Mouse (Mus musculus): ENCODE measurements around the gene Zfp281. TPM values are rescaled to one million over a fixed set of nuclear protein-coding genes. Genes with fewer than 3 reads are reported as not detected.

Gene Zfp281
- 10 to 100 TPM; 13.6 to 90.2 (median 34.1) TPM for total RNA-seq (2018; cell fraction: chromatin; rRNA removed)
- total RNA-seq (2018; cell fraction: cytosol; rRNA removed) = 10 to 100 TPM; 15.8 to 44.6 (median 30.6) TPM
- total RNA-seq (2018; cell fraction: nucleus; rRNA removed) = 100 to 1,000 TPM in 2 of 26 experiments, 10 to 100 TPM in 24; 13.8 to 122 (median 47.2) TPM
- 14.0 to 16.7 TPM (median 15.5 TPM) in 3 replicates for polyA plus RNA-seq (2018)

GRCm38 (mm10) chr1:136624146-136625018, at the start of gene Zfp281:
Zfp281 (plus strand) TSS chr1:136624901.
- peaks cover 42% of the 10 kb centered on the region for H3K79me2 ChIP-seq (ENCODE audit: inconsistent target)
- H3K4me3 ChIP-seq (ENCODE audit: inconsistent target) = peak within 1 kb of the TSS; percentile 48
- 2% methylated on average over 41 of the region's 45 CpGs for WGBS (ENCODE audit: missing documents)
- H3K27ac ChIP-seq = peak within 1 kb of the TSS; percentile 31; the same call in 1 of the 2 replicates
- peaks cover 11% of the 10 kb centered on the region; the same call in 1 of the 2 replicates for H3K36me3 ChIP-seq (ENCODE audit: inconsistent target)

GRCm38 (mm10) chr1:136577890-136578663, 46.6 kb upstream of the Zfp281 start:
- 19% methylated on average over 16 of the region's 16 CpGs for WGBS (ENCODE audit: missing documents)

GRCm38 (mm10) chr1:136579360-136579759, 45.3 kb upstream of the Zfp281 start:
- Histone ChIP-seq H3K79me2 (ENCODE audit: inconsistent target) (no peaks in the 10 kb centered on the region), H3K27ac (no peak overlapping the region), H3K4me3 (ENCODE audit: inconsistent target) (no peak overlapping the region), H3K36me3 (ENCODE audit: inconsistent target) (no peaks in the 10 kb centered on the region)
- WGBS (ENCODE audit: missing documents) = 31% methylated on average over 14 of the region's 14 CpGs

More at GRCm38 (mm10) chr1:136577890-136578663, 46.6 kb upstream of the Zfp281 start:
- Histone ChIP-seq H3K36me3 (ENCODE audit: inconsistent target) (no peaks in the 10 kb centered on the region), H3K4me3 (ENCODE audit: inconsistent target) (peak overlapping the region; percentile 5; the same call in 1 of the 2 replicates), H3K79me2 (ENCODE audit: inconsistent target) (no peaks in the 10 kb centered on the region), H3K27ac (no peak overlapping the region)

DNA sequence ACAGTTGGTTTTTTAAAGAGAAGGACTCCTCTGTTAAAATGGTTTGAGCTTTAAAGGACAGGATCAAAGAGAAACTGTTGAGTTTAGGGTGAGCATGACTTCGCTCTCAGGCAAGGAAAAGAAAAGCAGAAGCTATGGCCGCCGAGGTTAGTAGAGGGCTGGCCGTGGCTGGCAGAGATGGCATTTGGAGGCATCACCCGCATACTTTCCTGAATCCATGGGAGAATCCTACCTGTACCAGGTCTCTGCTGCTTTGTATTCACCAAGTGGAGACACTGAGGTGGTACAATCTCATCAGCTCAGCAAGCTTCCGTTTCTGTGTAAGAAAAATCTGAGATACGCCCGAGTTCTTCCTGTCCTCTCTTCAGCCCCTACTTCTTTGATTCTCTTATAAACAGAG, 44.4 kb upstream of the Zfp281 start:
- Histone ChIP-seq H3K79me2 (ENCODE audit: inconsistent target) (no peaks in the 10 kb centered on the region), H3K27ac (no peak overlapping the region), H3K4me3 (ENCODE audit: inconsistent target) (no peak overlapping the region), H3K36me3 (ENCODE audit: inconsistent target) (no peaks in the 10 kb centered on the region)
- 32% methylated on average over 8 of the region's 8 CpGs for WGBS (ENCODE audit: missing documents)

- Histone ChIP-seq H3K27ac (peak overlapping the region; percentile 25), H3K4me3 (ENCODE audit: inconsistent target) (no peak overlapping the region), H3K79me2 (ENCODE audit: inconsistent target) (no peaks in the 10 kb centered on the region), H3K36me3 (ENCODE audit: inconsistent target) (no peaks in the 10 kb centered on the region)
- WGBS (ENCODE audit: missing documents) = 13% methylated on average over 7 of the region's 8 CpGs
These were observed 42.9 kb upstream of the Zfp281 start for GRCm38 (mm10) chr1:136581841-136582240.

DNA sequence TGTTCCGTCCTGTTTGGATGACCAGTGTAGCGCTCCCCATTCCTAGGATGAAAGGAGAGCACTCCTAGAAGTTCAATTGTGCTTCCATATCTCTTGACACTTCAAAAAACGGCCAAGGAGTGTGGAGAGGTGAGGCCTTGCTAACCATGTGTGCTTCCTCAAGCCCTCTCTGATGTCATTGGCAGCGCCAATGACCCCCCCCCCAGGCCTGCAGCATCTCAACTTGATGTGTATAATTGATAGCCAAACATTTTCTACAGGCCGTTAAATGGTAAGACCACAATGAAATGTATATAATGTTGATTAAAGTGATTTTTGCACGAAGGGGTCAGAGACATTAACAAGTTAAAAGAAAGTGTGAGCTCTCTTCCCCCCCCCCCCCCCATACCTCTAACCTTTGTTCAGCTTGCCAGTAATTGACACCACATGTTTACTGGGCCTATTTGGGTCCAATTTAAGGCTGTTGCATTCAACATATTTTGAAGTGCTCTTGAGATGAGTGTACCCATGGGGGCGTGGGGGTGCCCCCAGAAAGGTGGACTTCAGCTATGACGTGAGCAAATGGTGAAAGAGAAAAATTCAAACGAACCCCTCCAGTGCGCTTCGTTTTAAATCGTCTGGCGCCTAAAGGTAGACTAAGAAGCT, 36.8 kb upstream of the Zfp281 start:
- no peaks in the 10 kb centered on the region for H3K36me3 ChIP-seq (ENCODE audit: inconsistent target)
- no peak overlapping the region for H3K27ac ChIP-seq
- no peak overlapping the region for H3K4me3 ChIP-seq (ENCODE audit: inconsistent target)
- H3K79me2 ChIP-seq (ENCODE audit: inconsistent target) = no peaks in the 10 kb centered on the region
- WGBS (ENCODE audit: missing documents) = 96% methylated on average over 12 of the region's 13 CpGs

DNA sequence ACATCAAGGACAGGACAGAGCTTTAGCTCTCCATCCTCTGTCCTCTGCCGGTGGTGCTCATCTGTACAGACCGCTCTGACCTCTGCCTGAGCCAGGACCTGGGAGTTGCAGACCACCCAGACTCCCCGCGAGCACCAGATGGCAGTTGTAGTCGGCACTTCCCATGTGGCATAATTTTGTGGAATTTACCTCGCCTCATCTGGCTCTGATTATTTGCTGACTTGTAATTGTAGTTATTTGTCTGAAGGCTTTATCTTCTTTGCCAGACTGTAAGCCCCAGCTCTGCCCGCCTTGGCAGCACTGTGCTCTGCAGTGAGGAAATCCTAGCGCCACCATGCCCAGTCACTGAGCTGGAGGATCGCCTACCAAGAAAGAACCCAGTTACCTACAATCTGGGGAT, 35.8 kb upstream of the Zfp281 start:
- H3K79me2 ChIP-seq (ENCODE audit: inconsistent target) = no peaks in the 10 kb centered on the region
- H3K4me3 ChIP-seq (ENCODE audit: inconsistent target) = no peak overlapping the region
- 38% methylated on average over 9 of the region's 9 CpGs for WGBS (ENCODE audit: missing documents)
- H3K27ac ChIP-seq = no peak overlapping the region
- no peaks in the 10 kb centered on the region for H3K36me3 ChIP-seq (ENCODE audit: inconsistent target)

DNA sequence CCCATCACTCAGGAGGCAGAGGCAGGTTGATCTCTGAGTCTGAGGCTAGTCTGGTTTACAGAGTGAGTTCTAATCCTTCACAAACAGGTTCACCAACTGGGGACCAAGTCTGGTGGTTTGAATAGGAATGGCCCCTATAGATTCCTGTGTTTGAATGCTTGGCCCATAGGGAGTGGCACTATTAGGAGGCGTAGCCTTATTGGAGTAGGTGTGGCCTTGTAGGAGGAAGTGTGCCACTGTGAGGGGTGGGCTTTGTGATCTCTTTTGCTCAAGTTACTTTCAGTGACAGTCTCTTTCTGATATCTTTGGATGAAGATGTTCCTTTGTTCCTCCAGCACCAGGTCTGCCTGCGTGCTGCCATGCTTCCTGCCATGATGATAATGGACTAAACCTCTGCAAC, 32.0 kb upstream of the Zfp281 start:
- Histone ChIP-seq H3K27ac (no peak overlapping the region), H3K36me3 (ENCODE audit: inconsistent target) (no peaks in the 10 kb centered on the region), H3K4me3 (ENCODE audit: inconsistent target) (no peak overlapping the region), H3K79me2 (ENCODE audit: inconsistent target) (no peaks in the 10 kb centered on the region)
- 89% methylated on average over 2 of the region's 2 CpGs for WGBS (ENCODE audit: missing documents)

GRCm38 (mm10) chr1:136594235-136594850, 30.4 kb upstream of the Zfp281 start:
- Histone ChIP-seq H3K36me3 (ENCODE audit: inconsistent target) (no peaks in the 10 kb centered on the region), H3K79me2 (ENCODE audit: inconsistent target) (no peaks in the 10 kb centered on the region), H3K27ac (no peak overlapping the region), H3K4me3 (ENCODE audit: inconsistent target) (no peak overlapping the region)
- 89% methylated on average over 5 of the region's 5 CpGs for WGBS (ENCODE audit: missing documents)

DNA sequence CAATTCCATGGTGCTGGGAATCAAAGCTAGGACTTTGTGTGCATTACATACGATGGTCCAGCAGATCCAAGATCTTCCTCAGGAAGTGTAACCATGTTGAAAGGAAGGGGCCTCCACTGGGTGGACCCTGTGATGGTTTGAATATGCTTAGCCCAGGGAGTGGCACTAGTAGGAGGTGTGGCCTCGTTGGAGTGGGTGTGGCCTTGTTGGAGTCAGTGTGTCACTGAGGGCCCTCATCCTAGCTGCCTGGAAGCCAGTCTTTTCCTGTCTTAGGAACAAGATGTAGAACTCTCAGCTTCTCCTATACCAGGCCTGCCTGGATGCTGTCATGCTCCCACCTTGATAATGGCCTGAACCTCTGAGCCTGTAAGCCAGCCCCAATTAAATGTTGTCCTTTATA, 27.9 kb upstream of the Zfp281 start:
- Histone ChIP-seq H3K36me3 (ENCODE audit: inconsistent target) (no peaks in the 10 kb centered on the region), H3K79me2 (ENCODE audit: inconsistent target) (no peaks in the 10 kb centered on the region), H3K4me3 (ENCODE audit: inconsistent target) (no peak overlapping the region), H3K27ac (no peak overlapping the region)
- WGBS (ENCODE audit: missing documents) = 74% methylated on average over 2 of the region's 2 CpGs

- H3K36me3 ChIP-seq (ENCODE audit: inconsistent target) = no peaks in the 10 kb centered on the region
- 91% methylated on average over 5 of the region's 5 CpGs for WGBS (ENCODE audit: missing documents)
- H3K79me2 ChIP-seq (ENCODE audit: inconsistent target) = no peaks in the 10 kb centered on the region
- no peak overlapping the region for H3K27ac ChIP-seq
- no peak overlapping the region for H3K4me3 ChIP-seq (ENCODE audit: inconsistent target)
These were observed 26.4 kb upstream of the Zfp281 start for GRCm38 (mm10) chr1:136598286-136598685.

GRCm38 (mm10) chr1:136600067-136600466, 24.6 kb upstream of the Zfp281 start:
- Histone ChIP-seq H3K79me2 (ENCODE audit: inconsistent target) (no peaks in the 10 kb centered on the region), H3K4me3 (ENCODE audit: inconsistent target) (no peak overlapping the region), H3K36me3 (ENCODE audit: inconsistent target) (no peaks in the 10 kb centered on the region), H3K27ac (no peak overlapping the region)
- WGBS (ENCODE audit: missing documents) = 69% methylated on average over 3 of the region's 3 CpGs

DNA sequence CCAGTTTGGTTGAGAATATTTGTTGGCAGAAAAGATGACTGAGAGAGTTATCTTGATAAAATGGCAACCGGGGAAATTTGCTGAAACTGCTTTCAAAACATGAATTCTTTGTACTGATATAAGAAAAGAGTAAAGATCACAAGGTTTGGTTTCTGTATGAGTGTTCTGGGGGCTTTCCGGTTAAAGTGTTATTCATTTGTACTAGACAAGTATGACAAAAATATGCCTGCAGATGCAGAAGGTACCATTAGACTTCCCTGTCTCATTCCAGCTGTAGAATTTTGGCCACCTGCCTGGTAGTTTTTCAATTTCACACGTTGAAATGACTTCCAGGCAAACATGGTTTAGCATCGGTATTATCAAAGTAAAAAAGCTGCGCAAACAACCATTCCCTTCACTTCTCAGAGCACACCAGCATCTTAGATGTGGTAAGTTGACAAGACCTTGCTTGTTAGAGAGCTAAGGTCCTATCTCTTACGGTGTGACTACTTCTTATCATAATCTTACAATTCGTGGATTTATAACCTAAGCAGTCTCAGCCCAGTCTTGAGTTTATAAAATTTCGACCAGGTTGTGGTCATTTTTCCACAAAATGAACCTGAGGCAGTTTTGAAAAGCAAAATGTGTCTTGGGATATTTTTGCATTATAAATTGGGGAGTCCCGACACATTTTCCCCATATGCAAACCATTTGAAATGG, 23.9 kb upstream of the Zfp281 start:
- 89% methylated on average over 8 of the region's 9 CpGs for WGBS (ENCODE audit: missing documents)
- no peaks in the 10 kb centered on the region for H3K79me2 ChIP-seq (ENCODE audit: inconsistent target)
- H3K36me3 ChIP-seq (ENCODE audit: inconsistent target) = no peaks in the 10 kb centered on the region
- no peak overlapping the region for H3K4me3 ChIP-seq (ENCODE audit: inconsistent target)
- no peak overlapping the region for H3K27ac ChIP-seq
